Mouse (Mus musculus): ENCODE measurements around the gene Lrrc8e. TPM values are rescaled to one million over a fixed set of nuclear protein-coding genes. Genes with fewer than 3 reads are reported as not detected.

Lrrc8e gene
- total and polyA plus RNA-seq, 3 experiments = 0.29 to 0.52 (median 0.37) TPM

- H3K9ac ChIP-seq (ENCODE audit: low read depth, low read length) = no peak overlapping the region
- H3K27me3 ChIP-seq (ENCODE audit: control insufficient read depth, insufficient read depth, low read length) = peaks cover 1% of the 10 kb centered on the region; the same call in 1 of the 2 replicates
- no peaks in the 10 kb centered on the region for H3K36me3 ChIP-seq (ENCODE audit: control insufficient read depth, insufficient read depth, low read length)
- 59% methylated on average over 5 of the region's 5 CpGs for WGBS
- H3K79me2 ChIP-seq (replicated peaks; ENCODE audit: control insufficient read depth, insufficient read depth, low read length) = no peaks in the 10 kb centered on the region
- intact Hi-C loops (cut with DNase I) = no loop called here
- no peak for DNase-seq
- H3K27ac ChIP-seq = no peak overlapping the region
- no peak overlapping the region for H3K4me3 ChIP-seq
- H3K4me1 ChIP-seq (ENCODE audit: control insufficient read depth, insufficient read depth, low read length) = no peaks in the 10 kb centered on the region
- no peak for TF ChIP-seq POLR2A (IDR thresholded peaks at IDR 0.05; ENCODE audit: insufficient read depth, low read depth, low read length)
- no peak for TF ChIP-seq CTCF (IDR thresholded peaks at IDR 0.05)
- TF ChIP-seq EP300 (IDR thresholded peaks at IDR 0.05; ENCODE audit: insufficient read depth, low read depth, low read length) = no peak
Measured at GRCm38 (mm10) chr8:4229784-4230183, 3.2 kb downstream of the Lrrc8e start.

GRCm38 (mm10) chr8:4230612-4231351 is 4.2 kb downstream of the Lrrc8e start:
- Histone ChIP-seq H3K9ac (ENCODE audit: low read depth, low read length) (no peak overlapping the region), H3K4me3 (no peak overlapping the region), H3K27me3 (ENCODE audit: control insufficient read depth, insufficient read depth, low read length) (peaks cover 1% of the 10 kb centered on the region; the same call in 1 of the 2 replicates), H3K36me3 (ENCODE audit: control insufficient read depth, insufficient read depth, low read length) (no peaks in the 10 kb centered on the region), H3K79me2 (replicated peaks; ENCODE audit: control insufficient read depth, insufficient read depth, low read length) (no peaks in the 10 kb centered on the region), H3K27ac (no peak overlapping the region), H3K4me1 (ENCODE audit: control insufficient read depth, insufficient read depth, low read length) (no peaks in the 10 kb centered on the region)
- 52% methylated on average over 10 of the region's 10 CpGs for WGBS
- intact Hi-C loops (cut with DNase I) = no loop called here
- TF ChIP-seq CTCF (IDR thresholded peaks at IDR 0.05) = no peak
- no peak for TF ChIP-seq EP300 (IDR thresholded peaks at IDR 0.05; ENCODE audit: insufficient read depth, low read depth, low read length)
- TF ChIP-seq POLR2A (IDR thresholded peaks at IDR 0.05; ENCODE audit: insufficient read depth, low read depth, low read length) = no peak
- no peak for DNase-seq

- DNase-seq = no peak
- H3K27me3 ChIP-seq (ENCODE audit: control insufficient read depth, insufficient read depth, low read length) = no peaks in the 10 kb centered on the region
- WGBS = 15% methylated on average over 15 of the region's 15 CpGs
- peak overlapping the region; percentile 70 for H3K9ac ChIP-seq (ENCODE audit: low read depth, low read length)
- H3K79me2 ChIP-seq (replicated peaks; ENCODE audit: control insufficient read depth, insufficient read depth, low read length) = peaks cover 4% of the 10 kb centered on the region; the same call in 1 of the 2 replicates
- TF ChIP-seq POLR2A (IDR thresholded peaks at IDR 0.05; ENCODE audit: insufficient read depth, low read depth, low read length) (peak; percentile 57), EP300 (IDR thresholded peaks at IDR 0.05; ENCODE audit: insufficient read depth, low read depth, low read length) (no peak)
- H3K4me3 ChIP-seq = peak overlapping the region; percentile 74
- H3K4me1 ChIP-seq (ENCODE audit: control insufficient read depth, insufficient read depth, low read length) = peaks cover 5% of the 10 kb centered on the region
- intact Hi-C loops (cut with DNase I) = loop anchor here (2.0 to 5.0 kb wide), 5 partner anchors 37 to 439 kb away; partner anchors contain the start of genes Cers4, Evi5l and Timm44
- H3K27ac ChIP-seq = peak overlapping the region; percentile 85
- H3K36me3 ChIP-seq (ENCODE audit: control insufficient read depth, insufficient read depth, low read length) = no peaks in the 10 kb centered on the region; the same call in 1 of the 2 replicates
Measured at GRCm38 (mm10) chr8:4237814-4238433, 11.3 kb downstream of the Lrrc8e start.

GRCm38 (mm10) chr8:4238434-4239192 is 12.0 kb downstream of the Lrrc8e start, which contains the start of the genes Map2k7 and Gm49320:
Gene Map2k7 (plus strand): TSS chr8:4238740.
Gene Gm49320 (plus strand): TSS chr8:4238865.
- Histone ChIP-seq H3K79me2 (replicated peaks; ENCODE audit: control insufficient read depth, insufficient read depth, low read length) (peaks cover 4% of the 10 kb centered on the region; the same call in 1 of the 2 replicates), H3K27me3 (ENCODE audit: control insufficient read depth, insufficient read depth, low read length) (no peaks in the 10 kb centered on the region), H3K27ac (peak within 1 kb of the TSS; percentile 85), H3K4me1 (ENCODE audit: control insufficient read depth, insufficient read depth, low read length) (peaks cover 5% of the 10 kb centered on the region), H3K9ac (ENCODE audit: low read depth, low read length) (peak within 1 kb of the TSS; percentile 90), H3K36me3 (ENCODE audit: control insufficient read depth, insufficient read depth, low read length) (no peaks in the 10 kb centered on the region; the same call in 1 of the 2 replicates), H3K4me3 (peak within 1 kb of the TSS; percentile 74)
- DNase-seq = peak; percentile 99 to 100
- intact Hi-C loops (cut with DNase I) = loop anchor here (1.0 to 5.0 kb wide), 6 partner anchors 14 to 439 kb away; partner anchors contain the start of genes Cers4, Evi5l and Timm44
- WGBS = under 1% methylated on average over 71 of the region's 71 CpGs
- peak; percentile 57; the same call in 1 of the 2 replicates for TF ChIP-seq EP300 (IDR thresholded peaks at IDR 0.05; ENCODE audit: insufficient read depth, low read depth, low read length)
- peak; percentile 85 for TF ChIP-seq POLR2A (IDR thresholded peaks at IDR 0.05; ENCODE audit: insufficient read depth, low read depth, low read length)
- TF ChIP-seq CTCF (IDR thresholded peaks at IDR 0.05) = peak; percentile 79

GRCm38 (mm10) chr8:4239193-4239890 is 12.7 kb downstream of the Lrrc8e start:
- H3K9ac ChIP-seq (ENCODE audit: low read depth, low read length) = peak overlapping the region; percentile 90
- H3K27me3 ChIP-seq (ENCODE audit: control insufficient read depth, insufficient read depth, low read length) = no peaks in the 10 kb centered on the region
- no peaks in the 10 kb centered on the region; the same call in 1 of the 2 replicates for H3K36me3 ChIP-seq (ENCODE audit: control insufficient read depth, insufficient read depth, low read length)
- TF ChIP-seq POLR2A (IDR thresholded peaks at IDR 0.05; ENCODE audit: insufficient read depth, low read depth, low read length) (no peak), EP300 (IDR thresholded peaks at IDR 0.05; ENCODE audit: insufficient read depth, low read depth, low read length) (no peak), CTCF (IDR thresholded peaks at IDR 0.05) (no peak)
- H3K4me1 ChIP-seq (ENCODE audit: control insufficient read depth, insufficient read depth, low read length) = peaks cover 5% of the 10 kb centered on the region
- peak overlapping the region; percentile 85 for H3K27ac ChIP-seq
- peak overlapping the region; percentile 74 for H3K4me3 ChIP-seq
- DNase-seq = no peak
- H3K79me2 ChIP-seq (replicated peaks; ENCODE audit: control insufficient read depth, insufficient read depth, low read length) = peaks cover 4% of the 10 kb centered on the region; the same call in 1 of the 2 replicates
- 6% methylated on average over 19 of the region's 19 CpGs for WGBS
- intact Hi-C loops (cut with DNase I) = loop anchor here (1.0 to 5.0 kb wide), 6 partner anchors 13 to 438 kb away; partner anchors contain the start of genes Cers4, Evi5l and Timm44

All from heart, adult 2 months (tissue).